Mouse (Mus musculus): ENCODE data around the gene Msantd2. TPM values are rescaled to one million over a fixed set of nuclear protein-coding genes. Genes with fewer than 3 reads are reported as not detected.
A peak's percentile ranks its signal among the peaks of the same experiment; 100 is the strongest.

The Msantd2 gene
- 8.1 and 10.9 TPM in 2 replicates for polyA plus RNA-seq (2015; fragmentation: Nextera tagmentation; extraction: Ambion mirVana)

GRCm38 (mm10) chr9:37488611-37489396 is at the start of gene Msantd2:
Gene Msantd2 (plus strand): TSS chr9:37489319.
- H3K9ac ChIP-seq (ENCODE audit: low read depth, low read length): peak within 1 kb of the TSS; percentile 95
- H3K27me3 ChIP-seq (replicated peaks; ENCODE audit: control insufficient read depth, insufficient read depth, low read length): no peaks in the 10 kb centered on the region
- H3K4me3 ChIP-seq (ENCODE audit: low read length): peak within 1 kb of the TSS; percentile 96
- WGBS: under 1% methylated on average over 43 of the region's 44 CpGs
- H3K4me2 ChIP-seq (ENCODE audit: low read depth, low read length): peak within 1 kb of the TSS; percentile 72
- H3K36me3 ChIP-seq (ENCODE audit: control insufficient read depth, insufficient read depth, low read length): no peaks in the 10 kb centered on the region
- no peaks in the 10 kb centered on the region for H3K9me3 ChIP-seq (ENCODE audit: control insufficient read depth, low read length)
- H3K27ac ChIP-seq (ENCODE audit: low read length): peak within 1 kb of the TSS; percentile 100
- H3K4me1 ChIP-seq (ENCODE audit: control insufficient read depth, insufficient read depth, low read length): peaks cover 11% of the 10 kb centered on the region
- ATAC-seq: peak; percentile 97

- no peaks in the 10 kb centered on the region for H3K36me3 ChIP-seq (ENCODE audit: control insufficient read depth, insufficient read depth, low read length)
- no peak overlapping the region for H3K9ac ChIP-seq (ENCODE audit: low read depth, low read length)
- H3K4me2 ChIP-seq (ENCODE audit: low read depth, low read length): no peak overlapping the region
- H3K4me1 ChIP-seq (ENCODE audit: control insufficient read depth, insufficient read depth, low read length): no peaks in the 10 kb centered on the region
- H3K9me3 ChIP-seq (ENCODE audit: control insufficient read depth, low read length): no peaks in the 10 kb centered on the region
- ATAC-seq: no peak
- H3K27me3 ChIP-seq (replicated peaks; ENCODE audit: control insufficient read depth, insufficient read depth, low read length): peaks cover 42% of the 10 kb centered on the region
- WGBS: 5% methylated on average over 5 of the region's 5 CpGs
- H3K4me3 ChIP-seq (ENCODE audit: low read length): no peak overlapping the region
- no peak overlapping the region for H3K27ac ChIP-seq (ENCODE audit: low read length)
Observed at GRCm38 (mm10) chr9:37452401-37452800, 36.7 kb upstream of the Msantd2 start.

GRCm38 (mm10) chr9:37453328-37453727 is 35.8 kb upstream of the Msantd2 start:
- 42% methylated on average over 4 of the region's 4 CpGs for WGBS
- no peak for ATAC-seq
- Histone ChIP-seq H3K36me3 (ENCODE audit: control insufficient read depth, insufficient read depth, low read length) (no peaks in the 10 kb centered on the region), H3K4me1 (ENCODE audit: control insufficient read depth, insufficient read depth, low read length) (no peaks in the 10 kb centered on the region), H3K4me2 (ENCODE audit: low read depth, low read length) (no peak overlapping the region), H3K27ac (ENCODE audit: low read length) (no peak overlapping the region), H3K4me3 (ENCODE audit: low read length) (no peak overlapping the region), H3K9me3 (ENCODE audit: control insufficient read depth, low read length) (no peaks in the 10 kb centered on the region), H3K9ac (ENCODE audit: low read depth, low read length) (no peak overlapping the region), H3K27me3 (replicated peaks; ENCODE audit: control insufficient read depth, insufficient read depth, low read length) (peaks cover 51% of the 10 kb centered on the region)

GRCm38 (mm10) chr9:37454011-37454492 is 35.1 kb upstream of the Msantd2 start:
- Histone ChIP-seq H3K9ac (ENCODE audit: low read depth, low read length) (no peak overlapping the region), H3K4me1 (ENCODE audit: control insufficient read depth, insufficient read depth, low read length) (no peaks in the 10 kb centered on the region), H3K9me3 (ENCODE audit: control insufficient read depth, low read length) (no peaks in the 10 kb centered on the region), H3K27me3 (replicated peaks; ENCODE audit: control insufficient read depth, insufficient read depth, low read length) (peaks cover 56% of the 10 kb centered on the region), H3K27ac (ENCODE audit: low read length) (no peak overlapping the region), H3K4me3 (ENCODE audit: low read length) (no peak overlapping the region), H3K4me2 (ENCODE audit: low read depth, low read length) (no peak overlapping the region), H3K36me3 (ENCODE audit: control insufficient read depth, insufficient read depth, low read length) (no peaks in the 10 kb centered on the region)
- WGBS: 14% methylated on average over 6 of the region's 6 CpGs
- no peak for ATAC-seq

- H3K36me3 ChIP-seq (ENCODE audit: control insufficient read depth, insufficient read depth, low read length): no peaks in the 10 kb centered on the region
- H3K4me1 ChIP-seq (ENCODE audit: control insufficient read depth, insufficient read depth, low read length): peaks cover 4% of the 10 kb centered on the region; the same call in 1 of the 2 replicates
- no peak for ATAC-seq
- H3K27ac ChIP-seq (ENCODE audit: low read length): no peak overlapping the region
- no peak overlapping the region for H3K4me3 ChIP-seq (ENCODE audit: low read length)
- 4% methylated on average over 3 of the region's 3 CpGs for WGBS
- H3K9ac ChIP-seq (ENCODE audit: low read depth, low read length): no peak overlapping the region
- H3K27me3 ChIP-seq (replicated peaks; ENCODE audit: control insufficient read depth, insufficient read depth, low read length): peaks cover 62% of the 10 kb centered on the region
- no peaks in the 10 kb centered on the region for H3K9me3 ChIP-seq (ENCODE audit: control insufficient read depth, low read length)
- H3K4me2 ChIP-seq (ENCODE audit: low read depth, low read length): no peak overlapping the region
Observed at GRCm38 (mm10) chr9:37454991-37455390, 34.1 kb upstream of the Msantd2 start.

GRCm38 (mm10) chr9:37455868-37456267 is 33.3 kb upstream of the Msantd2 start:
- peaks cover 71% of the 10 kb centered on the region for H3K27me3 ChIP-seq (replicated peaks; ENCODE audit: control insufficient read depth, insufficient read depth, low read length)
- peaks cover 12% of the 10 kb centered on the region; the same call in 1 of the 2 replicates for H3K4me1 ChIP-seq (ENCODE audit: control insufficient read depth, insufficient read depth, low read length)
- WGBS: 4% methylated on average over 8 of the region's 8 CpGs
- no peak for ATAC-seq
- no peaks in the 10 kb centered on the region for H3K36me3 ChIP-seq (ENCODE audit: control insufficient read depth, insufficient read depth, low read length)
- H3K9ac ChIP-seq (ENCODE audit: low read depth, low read length): no peak overlapping the region
- H3K27ac ChIP-seq (ENCODE audit: low read length): no peak overlapping the region
- H3K4me2 ChIP-seq (ENCODE audit: low read depth, low read length): no peak overlapping the region
- H3K4me3 ChIP-seq (ENCODE audit: low read length): no peak overlapping the region
- H3K9me3 ChIP-seq (ENCODE audit: control insufficient read depth, low read length): no peaks in the 10 kb centered on the region

- no peak overlapping the region for H3K9ac ChIP-seq (ENCODE audit: low read depth, low read length)
- peak; percentile 44 for ATAC-seq
- H3K9me3 ChIP-seq (ENCODE audit: control insufficient read depth, low read length): no peaks in the 10 kb centered on the region
- H3K27ac ChIP-seq (ENCODE audit: low read length): no peak overlapping the region
- H3K4me2 ChIP-seq (ENCODE audit: low read depth, low read length): peak overlapping the region; percentile 36
- peak overlapping the region; percentile 11 for H3K4me3 ChIP-seq (ENCODE audit: low read length)
- peaks cover 12% of the 10 kb centered on the region; the same call in 1 of the 2 replicates for H3K4me1 ChIP-seq (ENCODE audit: control insufficient read depth, insufficient read depth, low read length)
- 0% methylated on average over 17 of the region's 20 CpGs for WGBS
- no peaks in the 10 kb centered on the region for H3K36me3 ChIP-seq (ENCODE audit: control insufficient read depth, insufficient read depth, low read length)
- H3K27me3 ChIP-seq (replicated peaks; ENCODE audit: control insufficient read depth, insufficient read depth, low read length): peaks cover 77% of the 10 kb centered on the region
Observed at GRCm38 (mm10) chr9:37456481-37456910, 32.6 kb upstream of the Msantd2 start.

GRCm38 (mm10) chr9:37457151-37457550 is 32.0 kb upstream of the Msantd2 start:
- Histone ChIP-seq H3K27ac (ENCODE audit: low read length) (no peak overlapping the region), H3K4me1 (ENCODE audit: control insufficient read depth, insufficient read depth, low read length) (peaks cover 12% of the 10 kb centered on the region; the same call in 1 of the 2 replicates), H3K36me3 (ENCODE audit: control insufficient read depth, insufficient read depth, low read length) (no peaks in the 10 kb centered on the region), H3K4me3 (ENCODE audit: low read length) (no peak overlapping the region), H3K4me2 (ENCODE audit: low read depth, low read length) (no peak overlapping the region), H3K9ac (ENCODE audit: low read depth, low read length) (no peak overlapping the region), H3K27me3 (replicated peaks; ENCODE audit: control insufficient read depth, insufficient read depth, low read length) (peaks cover 83% of the 10 kb centered on the region), H3K9me3 (ENCODE audit: control insufficient read depth, low read length) (no peaks in the 10 kb centered on the region)
- WGBS: 51% methylated on average over 1 of the region's 1 CpGs
- ATAC-seq: no peak

GRCm38 (mm10) chr9:37459665-37460042 is 29.5 kb upstream of the Msantd2 start:
- H3K27me3 ChIP-seq (replicated peaks; ENCODE audit: control insufficient read depth, insufficient read depth, low read length): peaks cover 66% of the 10 kb centered on the region
- peaks cover 12% of the 10 kb centered on the region; the same call in 1 of the 2 replicates for H3K4me1 ChIP-seq (ENCODE audit: control insufficient read depth, insufficient read depth, low read length)
- H3K27ac ChIP-seq (ENCODE audit: low read length): no peak overlapping the region
- 2% methylated on average over 9 of the region's 9 CpGs for WGBS
- H3K4me2 ChIP-seq (ENCODE audit: low read depth, low read length): peak overlapping the region; percentile 85
- no peaks in the 10 kb centered on the region for H3K36me3 ChIP-seq (ENCODE audit: control insufficient read depth, insufficient read depth, low read length)
- H3K4me3 ChIP-seq (ENCODE audit: low read length): peak overlapping the region; percentile 50; the same call in 1 of the 2 replicates
- no peak for ATAC-seq
- H3K9ac ChIP-seq (ENCODE audit: low read depth, low read length): no peak overlapping the region
- no peaks in the 10 kb centered on the region for H3K9me3 ChIP-seq (ENCODE audit: control insufficient read depth, low read length)
